Mouse (Mus musculus) ES-E14 (cell line): ENCODE data around the gene Uqcc1. TPM values are rescaled to one million over a fixed set of nuclear protein-coding genes. Genes with fewer than 3 reads are reported as not detected.
"Not testable (repeated sequence)": the region's sequence is repeated elsewhere in the genome, so short reads cannot be mapped to it uniquely, and the experiment has no call there.

Experiments used
- DNase-seq: peaks from one replicate; pipeline ENCODE4 v3.0.0-alpha.2; 2013; ENCODE audit warnings: low read depth, low spot score
- H3K27ac ChIP-seq: 2 replicates; pipeline ENCODE4 v1.5.1; 2012; ENCODE audit warnings: low read depth, mild to moderate bottlenecking, low read length, moderate library complexity, mixed read lengths; ENCODE audit not compliant: poor library complexity, insufficient read depth, severe bottlenecking
- H3K36me3 ChIP-seq: 2 replicates; pipeline ENCODE4 v1.6.1; 2012; ENCODE audit warnings: mild to moderate bottlenecking, low read length, moderate library complexity, mixed read lengths; ENCODE audit not compliant: control insufficient read depth, poor library complexity, insufficient read depth, severe bottlenecking
- H3K4me1 ChIP-seq, 2 experiments: fragments of 150-350 bp in 1 of 2; sonication (generic) in 1 of 2; 2 replicates each; pipeline ENCODE4 v1.6.1; 2012; ENCODE audit warnings: low read length in 2 of 2, mild to moderate bottlenecking in 1 of 2, mixed read lengths in 1 of 2; ENCODE audit not compliant: control insufficient read depth in 2 of 2, insufficient read depth in 2 of 2, poor library complexity in 1 of 2
- H3K4me3 ChIP-seq, 2 experiments: fragments of 150-350 bp in 1 of 2; sonication (generic) in 1 of 2; 2 replicates each; pipeline ENCODE4 v1.5.1; 2012; ENCODE audit warnings: low read length in 2 of 2, low read depth in 1 of 2, mild to moderate bottlenecking in 1 of 2, mixed read lengths in 1 of 2; ENCODE audit not compliant: insufficient read depth in 1 of 2, poor library complexity in 1 of 2, severe bottlenecking in 1 of 2
- H3K9ac ChIP-seq: 2 replicates; pipeline ENCODE4 v1.6.1; 2012; ENCODE audit warnings: low read depth, mild to moderate bottlenecking, low read length, mixed read lengths; ENCODE audit not compliant: poor library complexity, insufficient read depth, severe bottlenecking
- H3K9me3 ChIP-seq: fragments of 150-350 bp; sonication (generic); 2 replicates; pipeline ENCODE4 v1.6.1; 2012; ENCODE audit warnings: low read depth, mild to moderate bottlenecking, low read length; ENCODE audit not compliant: control insufficient read depth, insufficient read depth
- CHD2 ChIP-seq: IDR thresholded peaks from 2 replicates; pipeline ENCODE4 v1.6.1; 2014; ENCODE audit warnings: mild to moderate bottlenecking, low read depth, low read length, inconsistent platforms
- HCFC1 ChIP-seq: IDR thresholded peaks from 2 replicates; pipeline ENCODE4 v1.6.1; 2012; ENCODE audit warnings: low read length, inconsistent platforms, borderline replicate concordance; ENCODE audit not compliant: insufficient read depth
- MAFK ChIP-seq: IDR thresholded peaks from 2 replicates; pipeline ENCODE4 v1.6.1; 2014; ENCODE audit warnings: mild to moderate bottlenecking, low read depth, low read length, inconsistent platforms; ENCODE audit not compliant: insufficient read depth
- ZC3H11A ChIP-seq: IDR thresholded peaks from 2 replicates; pipeline ENCODE4 v1.6.1; 2012; ENCODE audit warnings: low read depth, mild to moderate bottlenecking, inconsistent platforms, low read length, borderline replicate concordance
- ZNF384 ChIP-seq: IDR thresholded peaks from 2 replicates; pipeline ENCODE4 v1.6.1; 2012; ENCODE audit warnings: low read depth, low read length, inconsistent platforms
- in situ Hi-C, 2 experiments: fragments of 600-800 bp; cut with MboI; formaldehyde crosslinking; loops; one replicate each; pipeline ENCODE4 v1.15.1; 2025; ENCODE audit warnings: low sequenced_read_pairs in 2 of 2, inconsistent platforms in 1 of 2; ENCODE audit not compliant: unreplicated experiment in 2 of 2
- total RNA-seq: library from RNA; depleted of rRNA; stranded (reverse); fragments of 300-350 nt; gene quantifications from 2 replicates; pipeline ENCODE4 v1.2.3, GENCODE M21; 2012

The Uqcc1 gene
- total RNA-seq, 1 experiment, result 61.7 TPM

- Histone ChIP-seq H3K27ac (no peak within 1 kb of the TSS), H3K9me3 (no peaks in the 10 kb centered on the region), H3K36me3 (no peaks in the 10 kb centered on the region), H3K9ac (no peak within 1 kb of the TSS), H3K4me3 (no peak within 1 kb of the TSS), H3K4me1 (peaks cover 0 to 12% of the 10 kb centered on the region in 2 experiments; a peak in 1 of 4 replicates)
- DNase-seq, result no peak
- in situ Hi-C loops, result no loop called here
- TF ChIP-seq HCFC1, result no peak
Observed at GRCm38 (mm10) chr2:155940681-155941080, 10.6 kb upstream of the Uqcc1 start, which contains the start of gene Gm15557. Gene Gm15557 (plus strand): TSS chr2:155940728.

- TF ChIP-seq ZC3H11A, result no peak
- H3K36me3 ChIP-seq, result no peaks in the 10 kb centered on the region
- in situ Hi-C loops, result no loop called here
- DNase-seq, result no peak
- H3K4me3 ChIP-seq, result no peak overlapping the region
- H3K4me1 ChIP-seq, result peaks cover 0 to 10% of the 10 kb centered on the region in 2 experiments; a peak in 1 of 4 replicates
- no peak overlapping the region for H3K9ac ChIP-seq
- H3K27ac ChIP-seq, result no peak overlapping the region
- no peaks in the 10 kb centered on the region for H3K9me3 ChIP-seq
Observed at GRCm38 (mm10) chr2:155939897-155940529, 9.9 kb upstream of the Uqcc1 start.

- Histone ChIP-seq H3K36me3 (no peaks in the 10 kb centered on the region), H3K4me3 (peak overlapping the region; percentile 85 to 90), H3K9ac (peak overlapping the region; percentile 79; the same call in 1 of the 2 replicates), H3K27ac (peak overlapping the region; percentile 30; the same call in 1 of the 2 replicates), H3K9me3 (no peaks in the 10 kb centered on the region), H3K4me1 (peaks cover 0 to 2% of the 10 kb centered on the region in 2 experiments; a peak in 1 of 4 replicates)
- TF ChIP-seq ZNF384, result no peak
- TF ChIP-seq HCFC1, result no peak
- no peak for TF ChIP-seq CHD2
- TF ChIP-seq ZC3H11A, result no peak
- no peak for TF ChIP-seq MAFK
- in situ Hi-C loops, result no loop called here
- no peak for DNase-seq
Observed at GRCm38 (mm10) chr2:155928711-155929345, 1.3 kb downstream of the Uqcc1 start.

GRCm38 (mm10) chr2:155925213-155925612, 4.9 kb downstream of the Uqcc1 start:
- H3K27ac ChIP-seq, H3K36me3 ChIP-seq, H3K9ac ChIP-seq, H3K4me1 ChIP-seq, H3K9me3 ChIP-seq, H3K4me3 ChIP-seq, DNase-seq, in situ Hi-C loops: not testable (repeated sequence)

GRCm38 (mm10) chr2:155923143-155923542, 7.0 kb downstream of the Uqcc1 start:
- no peak overlapping the region for H3K9ac ChIP-seq
- DNase-seq, result no peak
- no peaks in the 10 kb centered on the region for H3K36me3 ChIP-seq
- H3K4me1 ChIP-seq, result no peaks in the 10 kb centered on the region
- H3K9me3 ChIP-seq, result no peaks in the 10 kb centered on the region
- no peak overlapping the region for H3K27ac ChIP-seq
- H3K4me3 ChIP-seq, result no peak overlapping the region
- in situ Hi-C loops, result no loop called here
- TF ChIP-seq CHD2 (no peak), ZNF384 (no peak), ZC3H11A (no peak), HCFC1 (no peak), MAFK (no peak)
